Mouse (Mus musculus) spleen, postnatal 36 days (tissue): ENCODE data around the gene Mlst8.
A peak's percentile ranks its signal among the peaks of the same experiment; 100 is the strongest.

ENCODE experiments used
- DNase-seq, 2 experiments: peaks; one replicate each; pipeline ENCODE4 v3.0.0; 2022; ENCODE audit warnings: low spot score in 2 of 2, mixed read lengths in 1 of 2

The Mlst8 gene

DNA sequence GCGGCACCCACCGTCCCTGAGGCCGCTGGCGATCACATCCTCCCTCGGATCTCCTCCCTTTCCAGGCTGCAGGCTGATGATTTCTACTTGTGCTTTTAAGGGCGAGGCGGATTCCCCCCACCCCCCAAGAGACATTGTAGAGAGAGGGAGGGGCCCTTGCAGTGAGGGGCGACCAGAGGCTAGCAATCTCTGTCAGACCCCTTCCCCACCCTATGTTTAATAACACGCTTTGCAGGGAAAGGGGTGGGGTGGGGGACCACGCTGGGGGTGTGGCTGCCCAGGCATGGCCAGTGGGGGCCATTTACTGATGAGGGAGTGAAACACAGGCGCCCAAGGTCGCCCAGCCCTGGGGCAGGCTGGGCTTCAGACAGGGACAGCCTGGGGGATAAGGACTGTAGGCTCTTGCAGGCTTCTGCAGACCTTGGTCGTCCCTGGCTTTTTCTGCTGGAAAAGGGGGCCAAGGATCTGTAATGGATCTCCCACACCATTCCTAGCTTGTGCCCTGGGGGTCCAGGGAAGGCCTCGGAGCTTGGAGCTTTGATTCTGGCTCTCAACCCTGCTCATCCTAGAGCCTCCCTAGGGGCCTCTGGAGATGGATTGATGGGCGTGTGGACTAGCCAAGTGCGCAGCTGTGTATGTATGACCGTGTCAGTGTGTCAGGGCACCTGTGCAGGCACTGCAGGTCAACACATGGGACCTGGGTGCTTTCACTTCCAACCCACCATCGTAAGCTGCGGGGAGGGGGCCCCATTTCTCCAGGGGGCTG is 10.6 kb upstream of the Mlst8 start:
- no peak for DNase-seq

DNA sequence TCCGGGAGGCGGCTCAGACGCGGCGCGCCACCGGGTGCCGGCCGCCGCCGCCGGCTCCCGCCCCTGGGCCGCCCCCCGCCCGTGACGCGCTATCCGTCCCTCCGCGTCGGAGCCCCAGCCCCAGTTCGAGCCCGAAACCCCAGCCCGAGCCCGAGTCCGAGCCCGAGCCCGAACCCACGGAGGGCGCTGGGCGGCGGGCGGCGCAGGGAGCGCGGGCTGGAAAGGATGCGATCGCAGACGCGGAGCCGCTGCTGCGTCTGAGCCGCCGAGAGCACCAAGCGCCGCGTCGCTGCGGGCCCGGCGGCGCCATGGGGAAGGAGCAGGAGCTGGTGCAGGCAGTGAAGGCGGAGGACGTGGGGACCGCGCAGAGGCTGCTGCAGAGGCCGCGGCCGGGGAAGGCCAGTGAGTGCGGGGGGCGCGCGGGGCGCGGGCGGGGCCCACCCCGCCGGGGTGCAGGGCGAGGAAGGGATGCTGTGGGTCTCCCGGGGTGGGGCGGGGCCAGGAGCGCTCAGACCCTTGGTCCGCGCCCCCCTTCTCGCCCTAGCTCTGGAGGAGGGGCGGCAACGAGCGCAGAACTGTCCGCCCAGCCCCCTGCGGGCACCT is 9.9 kb upstream of the Mlst8 start:
- DNase-seq, result no peak

DNA sequence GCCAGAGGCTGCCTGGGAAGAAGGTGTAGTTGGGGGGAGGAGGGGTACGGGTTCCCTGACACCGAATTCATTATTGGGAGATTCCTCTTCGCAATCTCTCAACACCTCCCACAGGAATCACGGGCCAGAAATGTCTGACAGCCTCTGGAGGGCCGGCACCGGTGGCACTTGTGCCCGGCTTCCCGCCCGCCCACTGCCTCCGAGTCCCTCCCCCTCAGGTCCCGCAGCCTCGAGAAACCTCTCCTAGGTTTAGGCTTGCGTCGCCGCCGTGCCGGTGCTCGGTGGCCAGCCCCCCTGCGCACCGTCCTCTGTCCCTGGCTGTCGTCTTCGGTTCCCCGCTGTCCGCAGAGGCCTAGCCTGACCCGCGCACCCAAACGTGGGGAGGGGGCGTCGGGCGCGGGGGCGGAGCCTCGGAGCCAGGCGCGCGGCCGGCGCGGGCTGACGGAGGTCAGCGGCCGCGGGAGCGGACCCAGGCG is 9.3 kb upstream of the Mlst8 start, which contains the start of gene Caskin1:
Caskin1 (plus strand) TSS at position 416 of the 476 bp plus-strand sequence.
- DNase-seq, result no peak

DNA sequence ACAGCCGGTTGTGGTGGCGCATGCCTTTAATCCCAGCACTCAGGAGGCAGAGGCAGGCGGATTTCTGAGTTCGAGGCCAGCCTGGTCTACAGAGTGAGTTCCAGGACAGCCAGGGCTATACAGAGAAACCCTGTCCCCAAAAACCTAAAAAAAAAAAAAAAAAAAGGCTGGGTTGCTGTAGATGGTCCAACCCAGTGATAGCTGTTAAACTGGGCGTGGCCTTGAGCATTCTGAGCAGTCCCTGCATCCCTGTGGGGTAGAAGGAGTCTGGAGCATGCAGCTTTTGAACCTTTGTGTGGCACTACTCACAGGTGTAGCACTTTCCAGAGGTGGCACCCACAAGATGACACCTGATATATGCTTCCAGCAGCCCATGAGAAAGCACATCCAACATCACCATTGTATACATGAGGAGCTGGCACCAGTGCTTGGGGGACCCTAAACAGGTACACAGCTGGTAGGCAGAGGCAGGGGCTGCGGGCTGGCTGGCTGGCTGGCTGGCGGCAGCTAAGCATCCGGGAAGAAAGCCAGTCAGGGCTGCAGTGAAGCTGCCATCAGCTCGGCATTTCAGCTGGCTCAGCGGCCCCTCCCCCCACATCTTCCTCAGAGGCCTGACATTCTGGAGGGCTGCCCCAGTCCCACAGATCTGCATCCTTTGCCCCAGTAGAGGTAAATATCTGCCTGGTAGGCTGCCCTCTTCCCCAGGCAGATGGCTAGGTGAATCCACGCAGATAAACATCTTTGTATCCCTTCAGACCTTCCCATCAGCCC is 6.4 kb upstream of the Mlst8 start:
- no peak for DNase-seq

DNA sequence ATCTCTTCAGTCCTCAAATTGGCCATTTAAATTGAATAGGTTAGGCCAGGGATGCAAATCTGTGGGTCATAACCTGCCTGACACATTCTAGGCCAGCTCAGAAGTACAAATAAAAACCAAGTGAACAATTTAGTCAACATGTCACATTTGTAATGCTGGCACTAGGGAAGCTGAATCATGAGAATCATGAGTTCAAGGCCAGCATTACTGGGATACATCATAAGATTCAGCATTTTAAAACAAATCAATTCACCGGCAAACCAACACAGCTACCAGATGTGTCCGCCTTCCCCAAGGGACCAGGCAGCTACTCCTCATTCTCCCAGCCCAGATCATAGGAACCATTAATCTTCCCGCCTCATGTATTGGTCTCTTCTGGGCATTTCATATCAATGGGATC is 4.6 kb upstream of the Mlst8 start:
- DNase-seq, result no peak

DNA sequence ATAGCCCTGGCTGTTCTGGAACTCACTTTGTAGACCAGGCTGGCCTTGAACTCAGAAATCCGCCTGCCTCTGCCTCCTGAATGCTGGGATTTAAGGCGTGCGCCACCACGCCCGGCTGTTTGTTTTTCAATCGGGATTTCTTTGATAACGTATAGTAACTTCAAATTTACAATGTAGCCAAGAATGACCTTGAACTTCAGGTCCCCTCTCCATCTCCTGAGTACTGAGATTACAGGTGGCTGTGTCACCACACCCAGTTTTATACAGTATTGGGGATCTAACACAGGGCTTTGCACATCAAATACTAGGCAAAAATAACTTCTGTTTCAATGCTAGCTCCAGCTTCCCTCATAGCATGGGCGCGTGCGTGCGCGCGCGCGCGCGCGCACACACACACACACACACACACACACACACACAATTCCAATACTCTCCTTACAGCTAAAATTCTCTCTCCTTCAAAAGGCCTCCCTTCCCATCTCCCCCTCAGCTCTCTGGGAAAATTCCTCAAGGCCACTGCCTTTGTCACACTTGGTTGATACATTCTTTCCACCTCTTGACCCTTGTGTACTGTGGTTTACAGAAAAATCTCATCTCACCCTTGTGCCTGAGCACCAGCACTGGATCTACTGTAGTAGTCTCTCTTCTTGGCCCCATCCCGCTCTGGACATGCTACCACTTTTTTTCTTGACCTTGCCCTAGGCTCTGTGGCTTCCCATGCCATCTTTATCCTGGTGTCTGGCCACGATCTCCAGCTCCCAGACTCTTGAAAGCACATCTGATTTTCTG is 2.3 kb upstream of the Mlst8 start:
- DNase-seq, result no peak

DNA sequence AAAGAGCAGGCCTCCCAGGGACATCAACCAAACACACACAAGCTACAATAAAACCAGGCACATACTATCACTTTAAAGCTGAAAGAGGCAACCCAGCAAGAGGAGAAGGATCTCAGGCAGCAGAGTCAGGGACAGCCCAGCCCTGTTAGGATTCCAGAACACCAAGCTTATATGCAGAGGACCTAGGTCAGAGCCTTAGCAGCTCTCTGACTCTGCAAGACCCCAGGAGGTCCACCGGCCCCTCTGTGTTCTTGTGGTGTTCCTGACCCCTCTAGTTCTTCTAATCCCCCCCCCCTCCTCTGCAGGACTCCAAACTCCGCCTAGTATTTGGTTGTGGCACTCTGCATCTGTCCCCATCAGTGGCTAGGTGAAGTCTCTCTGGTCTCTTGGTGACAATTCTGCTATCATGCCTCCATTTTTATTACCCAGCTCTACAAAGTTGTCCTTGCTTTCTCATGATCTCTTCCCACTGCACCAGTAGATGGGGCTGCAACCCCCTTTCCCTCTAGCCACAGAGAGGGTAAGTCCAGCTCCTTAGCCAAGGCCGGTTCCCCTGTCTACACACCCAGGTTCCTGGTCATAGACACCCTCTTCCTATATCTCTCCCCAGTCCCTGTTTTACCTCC is 1.4 kb upstream of the Mlst8 start:
- DNase-seq, result no peak

DNA sequence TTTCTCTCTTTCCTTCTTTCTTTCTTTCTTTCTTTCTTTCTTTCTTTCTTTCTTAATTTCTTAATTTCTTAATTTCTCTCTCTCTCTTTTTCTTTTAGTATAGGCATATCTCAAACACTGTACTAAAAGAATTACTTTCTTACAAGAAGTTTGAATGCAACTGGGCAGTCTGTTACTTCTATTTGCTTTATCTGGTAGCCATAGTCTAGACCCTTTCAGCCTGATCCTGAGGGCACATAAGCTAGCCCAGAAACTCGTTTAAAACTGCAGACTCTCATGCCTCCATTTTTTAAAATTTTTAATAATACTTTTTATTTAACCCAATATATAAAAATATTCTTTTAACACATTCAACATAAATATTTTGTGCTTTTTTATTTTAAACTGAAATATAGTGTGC is 553 bp upstream of the Mlst8 start:
- no peak for DNase-seq

DNA sequence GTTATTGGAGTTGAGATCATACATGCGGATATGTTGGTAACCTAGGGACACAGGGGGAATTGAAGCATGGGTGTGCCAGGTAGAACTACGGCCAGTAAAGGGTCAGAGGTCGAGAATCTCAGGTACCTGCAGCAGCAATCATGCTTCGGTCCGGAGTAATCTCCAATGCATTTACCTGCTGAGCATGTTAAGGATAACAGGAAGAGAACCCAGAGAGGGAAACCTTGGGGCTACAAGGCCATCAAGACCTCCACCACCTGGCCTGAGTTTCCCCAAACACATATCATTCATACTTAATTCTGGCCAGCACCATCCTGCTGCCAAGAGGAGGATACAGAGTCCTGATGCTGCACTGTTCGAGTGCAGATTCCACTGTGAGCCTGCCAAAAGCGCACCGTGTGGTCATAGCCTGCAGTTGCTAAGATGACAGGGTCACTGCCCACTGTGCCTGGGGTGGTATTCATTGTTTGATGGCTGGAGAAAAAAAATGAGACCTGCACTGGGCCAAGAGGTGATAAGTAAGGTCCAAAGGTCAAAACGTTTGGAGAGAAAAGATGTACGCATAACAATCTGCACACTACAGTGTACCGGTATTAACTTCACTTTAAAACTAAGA is 785 bp downstream of the Mlst8 start:
- DNase-seq, result no peak

DNA sequence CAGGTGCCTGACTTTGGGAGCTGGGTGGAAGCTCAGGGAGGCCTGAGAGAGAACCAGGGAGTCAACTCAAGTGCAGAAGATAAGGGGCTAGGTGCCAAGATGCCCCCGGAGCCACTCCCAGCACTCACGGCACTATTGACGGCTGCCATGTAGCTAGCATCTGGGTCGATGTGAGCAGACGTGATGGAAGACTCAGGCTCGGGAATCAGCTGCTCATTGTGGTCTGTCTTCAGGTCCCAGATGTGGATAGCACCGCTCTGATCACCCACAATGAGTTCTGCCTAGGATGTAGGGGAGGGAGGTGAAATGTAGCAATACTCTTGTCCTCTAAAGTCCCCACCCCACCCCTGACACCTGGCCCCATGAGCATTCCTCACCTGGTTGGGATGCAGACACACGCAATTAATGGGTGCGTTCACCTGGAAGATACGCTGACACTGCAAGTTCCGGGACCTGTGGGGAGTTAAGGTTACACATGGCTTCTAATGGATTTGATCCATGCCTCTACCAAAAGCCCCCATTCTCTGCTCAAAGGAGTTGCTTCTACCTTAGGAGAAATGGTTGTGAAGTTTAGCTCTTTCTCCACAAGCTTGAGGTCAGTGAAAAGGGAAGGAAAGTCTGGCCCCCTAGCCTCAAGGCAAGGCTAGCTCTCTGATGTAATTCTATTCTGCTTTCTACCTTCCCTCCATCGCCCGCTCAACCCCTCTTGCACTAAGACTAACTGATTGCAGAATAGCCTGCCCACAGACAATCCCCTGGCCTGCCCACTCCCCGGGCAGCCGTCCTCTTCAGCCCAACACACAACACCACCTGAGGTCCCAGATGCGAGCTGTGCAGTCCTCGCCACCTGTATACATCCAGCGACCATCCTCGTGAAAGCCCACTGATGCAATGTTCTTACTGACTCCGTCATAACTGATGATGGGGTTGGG is 1.6 kb downstream of the Mlst8 start:
- no peak for DNase-seq

DNA sequence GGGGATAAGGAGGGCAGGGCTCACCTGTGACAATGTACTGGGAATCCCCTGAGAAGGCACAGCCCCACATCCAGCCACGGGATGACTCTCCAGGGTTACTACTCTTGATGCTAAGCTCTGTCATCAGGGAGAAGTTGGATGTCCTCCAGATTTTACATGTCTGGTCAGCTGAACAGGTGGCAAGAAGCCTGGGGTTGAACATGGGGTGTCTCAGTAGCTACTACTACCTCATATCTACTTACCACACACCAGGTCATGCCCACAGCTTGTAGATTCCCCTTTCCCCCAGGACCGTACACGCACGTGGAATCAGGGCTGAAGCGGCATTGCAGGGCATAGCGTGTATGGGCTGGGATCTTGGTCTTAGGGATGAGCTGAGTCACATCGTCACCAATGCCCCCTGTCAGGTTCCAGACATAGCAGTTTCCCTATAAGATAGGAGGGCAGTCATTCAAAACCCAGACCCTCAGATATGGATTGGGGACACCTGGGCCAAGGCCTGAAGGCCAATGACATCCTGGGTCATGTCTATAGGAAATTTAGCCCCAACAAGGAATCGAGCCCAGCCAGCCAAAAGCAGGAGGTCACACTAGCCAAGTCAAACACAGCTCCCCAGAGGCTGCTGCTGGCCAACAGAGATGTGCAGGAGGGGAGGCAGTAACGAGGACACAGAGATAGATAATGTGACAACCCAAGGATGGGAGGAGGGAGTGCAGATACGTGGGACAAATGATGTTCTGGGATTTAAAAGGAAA is 2.7 kb downstream of the Mlst8 start:
- DNase-seq, result no peak

DNA sequence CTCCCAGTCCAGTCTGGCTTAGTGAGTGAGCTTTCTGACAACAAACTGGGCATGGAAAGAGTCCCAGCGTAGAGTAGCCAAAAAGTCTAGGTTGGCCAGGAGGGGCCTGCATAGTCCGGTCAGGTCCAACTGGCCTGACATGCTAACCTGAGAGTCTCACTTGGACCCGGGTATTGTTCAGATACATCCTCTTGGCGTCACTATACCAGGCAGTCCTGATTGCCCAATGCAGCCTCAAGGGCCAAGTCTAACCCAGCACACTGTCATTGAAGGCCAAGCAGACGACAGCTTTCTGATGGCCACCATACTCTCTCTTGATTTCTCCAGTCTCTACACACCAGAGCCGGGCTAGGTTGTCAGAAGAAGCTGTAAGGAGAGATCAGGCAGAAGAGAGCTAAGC is 3.3 kb downstream of the Mlst8 start:
- DNase-seq, result no peak

DNA sequence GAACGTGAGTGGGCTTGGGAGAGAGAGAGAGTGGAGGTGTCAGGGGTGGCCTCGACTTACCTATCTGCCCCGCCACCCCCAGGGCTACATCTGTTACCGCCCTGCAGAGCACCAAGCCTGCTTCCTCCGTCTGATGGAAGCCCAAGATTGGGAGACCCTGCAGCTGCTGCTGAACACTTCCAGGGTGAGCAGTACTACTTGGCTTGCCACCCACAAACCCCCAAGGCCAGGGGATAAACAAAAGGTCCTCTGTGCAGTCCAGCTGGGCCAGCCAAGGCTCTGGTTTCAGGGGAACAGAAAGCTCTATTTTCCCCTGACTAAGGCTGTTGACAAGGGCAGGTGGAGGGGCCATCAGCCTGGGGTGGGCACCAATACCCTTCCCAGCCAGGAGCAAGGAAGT is 4.3 kb downstream of the Mlst8 start:
- no peak for DNase-seq

DNA sequence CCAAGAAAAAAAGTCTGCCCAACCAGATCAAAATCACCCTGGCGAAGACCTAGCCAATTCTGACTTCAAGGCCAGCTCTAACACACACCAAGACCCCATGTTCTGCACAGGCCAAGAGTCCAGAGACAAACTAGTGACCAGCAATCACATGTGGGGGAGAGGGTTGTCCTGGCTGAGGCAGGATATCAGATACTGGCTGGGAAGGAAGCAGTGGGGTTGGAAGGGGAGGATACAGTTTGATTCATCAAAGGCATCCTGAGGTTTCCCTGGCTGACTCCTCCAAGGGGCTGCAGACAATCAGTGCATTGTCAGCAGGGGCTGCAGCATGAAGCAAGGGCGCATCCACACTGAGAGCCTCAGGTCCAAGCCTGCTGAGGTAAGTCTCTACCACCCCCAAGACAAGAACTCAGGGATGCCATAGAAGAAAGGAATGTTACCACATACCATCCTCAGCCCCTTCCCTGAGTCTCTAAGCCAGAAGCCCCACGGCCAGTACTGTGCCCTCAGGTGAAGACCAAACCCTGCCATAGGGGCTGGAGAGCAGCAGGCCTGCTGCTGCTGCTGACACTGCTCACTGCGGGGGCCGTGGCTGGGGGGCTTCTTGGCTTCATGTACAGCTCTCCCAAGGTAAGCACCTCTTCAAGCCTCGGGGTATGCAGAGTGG is 5.1 kb downstream of the Mlst8 start, which contains the start of gene Bricd5:
Bricd5 (plus strand) TSS at position 273 of the 664 bp plus-strand sequence.
- no peak for DNase-seq

DNA sequence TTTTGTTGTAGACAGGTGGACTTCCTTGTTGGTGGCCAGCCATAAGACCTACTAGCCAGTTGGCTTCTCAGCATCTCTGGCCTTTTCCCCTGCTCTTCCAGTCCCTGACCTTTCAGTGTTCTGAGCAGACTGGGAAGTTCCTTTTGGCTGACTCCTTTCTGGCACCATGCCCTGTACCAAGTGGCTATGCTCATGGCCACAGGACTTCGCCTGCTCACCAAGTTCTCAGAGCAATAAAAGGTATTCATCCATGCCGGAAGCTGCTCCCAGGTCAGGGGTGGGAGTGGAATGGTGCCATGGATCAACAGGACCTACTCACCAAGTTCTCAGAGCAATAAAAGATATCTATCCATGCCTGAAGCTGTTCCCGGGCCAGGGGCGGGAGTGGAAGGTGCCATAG is 6.4 kb downstream of the Mlst8 start:
- DNase-seq, result no peak

DNA sequence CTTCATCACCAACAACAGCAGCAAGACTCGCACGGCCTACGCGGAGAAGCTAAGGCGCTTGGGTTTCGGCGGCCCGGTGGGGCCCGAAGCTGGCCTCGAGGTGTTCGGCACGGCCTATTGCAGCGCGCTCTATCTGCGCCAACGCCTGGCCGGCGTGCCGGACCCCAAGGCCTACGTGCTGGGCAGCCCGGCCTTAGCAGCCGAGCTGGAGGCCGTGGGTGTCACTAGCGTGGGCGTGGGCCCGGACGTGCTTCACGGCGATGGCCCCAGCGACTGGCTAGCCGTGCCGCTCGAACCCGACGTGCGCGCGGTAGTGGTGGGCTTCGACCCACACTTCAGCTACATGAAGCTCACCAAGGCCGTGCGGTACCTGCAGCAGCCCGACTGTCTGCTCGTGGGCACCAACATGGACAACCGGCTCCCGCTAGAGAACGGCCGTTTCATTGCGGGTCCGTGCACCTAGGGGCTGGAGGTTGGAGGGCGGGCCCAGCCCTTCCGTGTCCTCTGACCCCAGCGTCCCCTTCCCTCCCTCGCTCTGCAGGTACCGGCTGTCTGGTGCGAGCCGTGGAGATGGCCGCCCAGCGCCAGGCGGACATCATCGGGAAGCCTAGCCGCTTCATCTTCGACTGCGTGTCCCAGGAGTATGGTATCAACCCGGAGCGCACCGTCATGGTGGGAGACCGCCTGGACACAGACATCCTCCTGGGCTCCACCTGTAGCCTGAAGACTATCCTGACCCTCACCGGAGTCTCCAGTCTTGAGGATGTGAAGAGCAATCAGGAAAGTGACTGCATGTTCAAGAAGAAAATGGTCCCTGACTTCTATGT is 8.0 kb downstream of the Mlst8 start:
- DNase-seq, result peak in 1 of 2 experiments; percentile 31

DNA sequence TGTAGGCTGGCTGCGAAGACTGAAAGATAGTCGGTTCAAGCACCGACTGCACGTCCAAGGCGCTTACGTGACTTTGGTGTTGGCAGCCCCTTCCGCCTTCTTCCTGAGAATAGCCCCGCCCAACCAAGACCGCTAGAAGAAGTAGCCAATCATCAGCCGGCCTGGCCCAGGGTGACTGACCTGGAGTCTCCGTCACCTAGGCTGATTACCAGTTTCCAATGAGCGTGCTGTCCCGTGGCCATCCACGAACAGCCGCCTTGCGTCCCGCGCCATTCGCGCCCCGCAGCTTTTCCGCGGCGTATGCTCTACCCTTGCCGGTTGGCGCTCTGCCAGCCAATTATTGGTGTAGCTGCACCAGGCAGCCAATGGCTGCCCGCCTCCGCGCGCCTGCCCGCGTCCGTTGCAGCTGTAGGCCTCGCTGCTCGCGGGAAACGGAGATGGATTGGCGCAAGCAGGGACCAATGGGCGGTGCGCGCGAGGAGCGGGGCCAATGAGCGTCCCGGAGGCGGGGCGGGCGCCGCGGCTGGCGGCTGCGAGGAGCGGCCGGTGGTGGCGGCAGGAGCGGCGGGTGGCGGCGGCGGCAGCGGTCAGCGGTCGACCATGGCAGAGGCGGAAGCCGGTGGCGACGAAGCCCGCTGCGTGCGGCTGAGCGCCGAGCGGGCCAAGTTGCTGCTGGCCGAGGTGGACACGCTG is 8.8 kb downstream of the Mlst8 start, which contains the start of the genes E4f1 and Pgp:
E4f1 (minus strand) TSS at position 404 of the 693 bp plus-strand sequence.
Pgp (plus strand) TSS at position 483 of the 693 bp plus-strand sequence.
- DNase-seq, result peak; percentile 98
